Mouse (Mus musculus) embryo, embryonic 11 days (tissue): Measurements from ENCODE around the gene Snx12.

Experiments
- DNase-seq: peaks from one replicate; pipeline ENCODE4 v3.0.0-alpha.2; 2015

The Snx12 gene

DNA sequence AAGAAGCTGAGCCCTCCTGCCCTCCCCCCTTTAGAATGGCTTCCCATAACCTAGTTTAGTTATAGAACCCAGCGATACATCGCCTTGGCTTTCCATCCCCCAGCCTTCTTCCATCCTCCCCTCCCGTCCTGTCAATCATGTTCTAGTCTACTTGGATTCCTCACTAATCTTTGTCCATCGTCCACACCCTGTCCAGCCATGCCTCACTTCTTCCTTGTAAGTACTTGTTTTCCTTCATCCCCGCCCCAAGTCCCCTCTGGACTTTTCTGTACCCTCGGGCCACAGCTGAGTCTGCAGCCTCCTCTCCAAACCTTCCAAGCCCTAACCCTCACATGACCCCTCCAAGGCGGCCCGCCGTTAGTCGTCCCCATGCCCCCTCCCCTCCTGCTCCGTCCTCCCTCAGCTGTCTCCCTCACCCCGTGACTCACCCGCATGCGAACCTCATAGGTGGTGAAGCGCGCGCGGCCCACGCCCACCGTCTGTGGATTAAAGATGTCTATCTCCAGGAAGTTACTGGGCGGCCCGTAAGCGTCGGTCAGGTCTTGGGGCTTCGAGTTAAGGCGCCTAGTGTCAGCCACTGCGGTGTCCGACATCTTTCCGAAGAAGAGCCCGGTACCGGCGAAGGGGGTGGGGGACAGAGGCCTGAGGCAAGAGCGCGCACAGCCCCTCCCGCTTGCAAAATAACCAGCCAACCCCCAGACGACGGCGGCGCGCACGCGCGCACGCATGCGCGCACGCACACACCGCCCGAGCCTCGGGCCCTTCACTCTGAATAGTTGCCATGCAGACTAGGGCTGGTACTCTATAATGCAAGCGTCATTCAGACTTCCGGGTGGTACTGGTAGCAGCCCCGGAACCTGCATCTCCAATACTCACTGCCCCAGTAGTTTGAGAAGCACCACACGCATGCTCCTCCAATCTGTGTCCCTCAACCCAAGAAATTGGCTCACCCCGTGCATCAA is at the start of gene Snx12:
Snx12 (minus strand) TSS at position 730 of the 962 bp plus-strand sequence.
- DNase-seq = peak; percentile 89

DNA sequence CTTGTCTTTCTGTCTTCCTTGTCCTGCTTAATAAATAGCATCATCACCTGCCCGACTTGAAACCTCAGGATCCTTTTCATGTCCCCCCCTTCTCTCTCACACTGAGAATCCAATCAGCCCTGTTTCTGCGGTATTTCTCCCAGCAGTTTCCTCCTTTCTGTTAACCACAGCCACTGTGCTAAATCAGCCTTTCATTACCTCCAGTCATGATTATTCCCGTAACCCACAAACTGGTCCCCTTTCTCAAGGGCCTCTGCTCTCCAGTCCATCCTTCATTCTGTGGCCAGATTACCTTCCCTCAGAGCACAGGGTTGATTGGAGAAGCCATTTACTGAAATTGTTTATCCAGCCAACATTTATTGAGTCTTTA is 46.4 kb upstream of the Snx12 start, which contains the start of gene Gm20489:
Gm20489 (minus strand) TSS at position 269 of the 370 bp plus-strand sequence.
- DNase-seq = no peak

DNA sequence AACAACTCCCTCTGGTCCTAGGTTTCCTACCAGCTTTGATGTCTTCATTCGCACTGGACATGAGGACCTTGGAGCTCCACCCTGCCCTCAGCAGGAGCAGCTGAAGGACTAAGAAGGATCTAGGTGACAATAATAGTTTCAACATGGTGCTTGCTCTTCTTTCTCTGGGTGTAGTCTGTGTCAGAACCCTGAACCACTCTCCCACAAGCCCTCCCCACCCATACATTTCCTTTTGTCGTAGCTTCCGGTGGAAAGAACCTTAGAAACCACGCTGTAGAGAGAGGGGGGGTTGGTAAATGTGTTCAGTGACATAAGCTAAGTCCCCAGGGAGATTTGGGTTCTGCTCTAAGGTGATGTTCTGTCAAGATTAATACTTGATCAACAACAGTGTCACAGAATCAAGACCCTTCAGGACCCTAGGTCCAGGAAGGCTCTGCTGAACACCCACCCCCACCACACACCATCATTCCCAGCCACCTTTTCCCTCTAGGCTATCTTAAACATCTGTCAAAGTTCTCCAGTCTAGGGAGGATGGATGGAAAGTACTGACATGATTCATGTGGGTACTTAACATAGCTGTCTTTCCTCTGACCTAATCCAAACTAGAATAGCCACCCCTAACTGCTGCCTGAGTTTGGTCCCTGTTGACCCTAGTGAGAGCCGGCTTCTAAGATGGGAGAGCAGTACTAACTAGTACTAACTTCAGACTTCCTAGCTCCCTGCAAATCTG is 45.8 kb upstream of the Snx12 start, which contains the start of gene Il2rg:
Il2rg (minus strand) TSS at position 231 of the 730 bp plus-strand sequence.
- no peak for DNase-seq

DNA sequence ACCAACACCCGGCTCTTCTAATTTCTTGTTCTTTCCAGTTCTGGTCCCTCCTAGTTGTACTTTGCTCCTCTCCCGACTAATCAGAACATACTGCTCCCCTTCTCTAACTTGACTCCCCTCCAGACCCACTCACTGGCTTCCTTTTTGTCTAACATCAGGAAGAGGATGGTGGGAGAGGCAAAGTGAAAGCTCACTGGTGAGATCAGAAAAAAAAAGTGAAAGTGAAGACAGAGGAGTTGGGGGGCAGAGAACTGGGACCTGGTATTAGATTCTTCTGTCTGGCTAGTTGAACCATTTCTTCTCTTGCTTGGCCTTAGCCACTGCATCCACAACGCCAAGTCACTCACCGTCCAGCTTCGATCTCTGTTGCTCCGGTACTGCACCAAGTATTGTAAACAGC is 44.3 kb upstream of the Snx12 start:
- DNase-seq = no peak

DNA sequence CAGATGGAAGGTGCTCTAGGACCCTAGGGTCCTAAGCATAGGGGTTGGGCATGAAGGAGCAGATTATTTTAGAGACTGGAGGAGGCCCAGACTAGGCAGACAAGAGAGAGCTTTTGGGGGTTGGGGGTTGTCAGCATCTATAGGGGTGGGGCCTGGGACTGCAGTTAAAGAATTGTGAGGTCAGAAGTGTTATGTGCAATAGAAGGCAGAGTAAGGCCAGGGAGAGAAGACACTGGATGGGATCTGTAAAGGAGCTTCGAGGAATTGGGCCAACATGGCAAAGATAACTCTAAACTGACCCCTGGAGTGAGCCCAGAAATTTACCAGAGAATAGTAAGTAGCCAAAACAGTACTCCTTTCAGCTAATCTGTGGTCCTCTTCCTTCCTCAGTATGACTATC is 41.5 kb upstream of the Snx12 start, which contains the start of gene Gm614:
Gm614 (minus strand) TSS at position 101 of the 400 bp plus-strand sequence.
- DNase-seq = no peak

DNA sequence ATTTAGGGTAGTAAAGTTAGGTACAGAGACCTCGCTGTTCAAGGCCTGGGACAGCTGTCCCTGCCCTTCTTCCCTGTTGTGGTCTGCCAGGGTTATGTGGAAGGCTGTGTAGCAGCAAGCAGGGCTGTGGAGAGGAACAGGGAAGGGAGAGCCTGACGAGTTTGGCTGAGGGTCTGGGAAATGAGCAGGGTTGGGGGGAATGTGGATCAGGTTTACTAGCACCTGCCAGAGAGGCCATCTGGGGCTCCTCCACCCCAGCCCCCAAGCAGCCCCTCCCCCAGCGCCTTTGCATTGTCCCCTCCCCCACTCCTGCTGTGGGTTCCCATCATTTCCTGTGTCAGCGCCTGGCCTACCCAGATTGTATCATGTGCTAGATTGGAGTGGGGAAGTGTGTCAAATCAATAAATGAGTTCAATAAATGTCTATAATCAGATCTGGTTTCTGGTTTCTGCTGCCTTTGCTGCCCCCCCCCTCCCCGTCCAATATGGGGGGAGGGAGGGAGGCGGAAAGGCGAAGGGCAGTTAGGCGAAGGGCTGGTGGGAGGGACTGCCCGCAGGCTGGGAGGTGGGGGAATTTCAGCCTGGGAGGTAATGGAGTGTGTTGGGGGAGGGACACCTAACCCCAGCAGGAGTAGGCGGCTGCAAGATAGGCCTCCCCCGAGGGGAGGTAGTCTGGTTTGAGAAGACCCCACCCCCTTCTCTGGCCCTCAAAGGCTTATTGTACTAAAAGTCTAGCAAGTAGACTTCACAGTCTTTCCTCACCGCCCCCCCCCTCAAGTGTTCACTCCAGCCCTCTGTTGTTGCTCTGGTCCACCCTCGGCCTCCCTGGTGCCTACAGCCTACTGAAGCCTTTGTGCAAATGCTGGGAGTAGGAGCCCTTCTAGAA is 38.3 kb upstream of the Snx12 start:
- peak; percentile 82 for DNase-seq

DNA sequence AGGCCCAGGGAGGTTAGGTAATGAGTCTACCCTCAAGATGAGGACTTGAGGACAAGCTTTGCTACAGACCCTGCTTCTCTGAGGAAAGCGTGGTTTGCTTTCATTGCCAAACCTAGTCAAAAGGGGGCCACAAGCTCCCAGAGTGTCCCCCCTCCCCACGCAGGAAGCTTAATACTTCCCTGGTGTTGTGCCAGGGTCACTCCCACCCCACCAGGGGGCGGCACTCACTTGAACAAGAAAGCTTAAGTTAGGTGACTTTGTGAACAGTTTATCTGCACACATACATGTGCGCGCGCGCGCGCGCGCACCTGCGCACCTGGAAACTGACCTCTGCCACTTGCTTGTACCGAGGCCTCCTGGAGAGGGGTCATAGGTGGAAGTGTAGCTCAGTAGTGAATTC is 34.2 kb upstream of the Snx12 start:
- DNase-seq = peak; percentile 28

DNA sequence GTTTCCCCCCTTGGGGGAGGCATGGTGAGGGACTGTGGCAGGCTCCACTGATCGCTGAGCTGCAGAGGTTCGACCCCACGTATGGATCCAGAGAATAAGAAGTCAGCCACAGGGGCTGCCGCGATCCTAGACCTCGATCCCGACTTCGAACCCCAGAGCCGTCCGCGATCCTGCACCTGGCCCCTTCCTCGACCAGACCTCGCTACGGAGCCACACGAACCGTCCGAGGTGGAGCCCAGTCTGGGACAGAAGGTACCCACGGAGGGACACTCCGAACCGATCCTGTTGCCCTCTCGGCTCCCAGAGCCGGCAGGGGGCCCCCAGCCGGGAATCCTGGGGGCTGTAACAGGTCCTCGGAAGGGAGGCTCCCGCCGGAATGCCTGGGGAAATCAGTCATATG is 32.4 kb upstream of the Snx12 start:
- no peak for DNase-seq

DNA sequence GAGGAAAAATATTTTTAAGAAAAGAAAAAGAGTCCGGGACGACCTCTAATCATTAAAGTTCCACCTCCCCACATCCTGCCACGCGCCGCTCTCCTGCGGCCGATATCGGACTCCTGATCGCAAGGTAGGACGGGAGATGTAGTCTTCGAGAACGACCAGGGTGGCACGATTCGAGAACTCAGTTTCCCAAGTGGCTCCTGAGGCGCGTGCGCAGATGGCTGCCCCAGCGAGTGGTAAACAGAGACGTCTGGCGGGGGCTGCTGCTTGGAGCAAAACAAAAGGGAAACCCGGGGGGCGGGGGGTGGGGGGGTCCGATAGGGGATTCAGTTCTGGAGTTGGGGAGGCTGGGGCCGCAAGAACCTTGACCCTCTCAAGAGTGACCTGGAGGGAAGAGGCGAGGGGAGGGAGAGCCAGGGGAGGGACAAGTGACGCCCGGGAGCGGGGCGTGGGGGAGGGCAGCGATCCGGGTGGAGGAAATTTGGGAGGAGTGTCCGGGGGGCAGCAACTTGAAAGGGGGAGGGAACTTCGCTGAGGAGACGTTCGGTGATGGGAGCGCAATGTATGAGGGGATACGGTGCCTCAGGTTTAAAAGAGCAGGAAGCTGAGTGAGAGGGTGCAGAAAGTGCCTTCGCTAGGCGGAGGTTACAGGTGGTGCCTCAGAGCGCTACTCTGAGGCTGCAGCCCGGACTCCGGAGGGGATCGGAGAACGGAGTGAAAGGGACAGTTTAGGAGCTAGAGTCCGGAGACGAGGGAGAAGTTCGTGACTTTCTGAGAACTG is 31.8 kb upstream of the Snx12 start, which contains the start of gene Foxo4:
Foxo4 (plus strand) TSS at position 577 of the 778 bp plus-strand sequence.
- peak; percentile 93 for DNase-seq

DNA sequence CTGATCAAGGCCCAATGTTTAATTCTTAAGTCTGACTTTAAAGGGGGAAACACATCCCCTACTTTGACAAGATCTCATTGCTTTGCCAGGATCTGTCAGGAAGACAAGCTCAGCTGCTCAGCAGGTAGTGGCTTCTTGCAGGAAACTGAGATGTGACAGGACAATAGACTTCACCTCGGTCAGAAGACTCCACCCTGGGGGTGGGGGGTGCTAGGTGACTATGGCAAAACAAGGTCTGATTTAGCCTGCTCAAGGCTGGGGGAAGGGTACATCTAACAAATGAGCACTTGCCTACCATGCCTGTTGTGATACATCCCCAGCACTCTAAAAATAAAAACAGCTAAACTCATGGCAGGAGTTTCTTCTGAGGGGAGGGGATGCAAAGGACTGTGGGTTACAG is 22.6 kb upstream of the Snx12 start:
- DNase-seq = no peak

DNA sequence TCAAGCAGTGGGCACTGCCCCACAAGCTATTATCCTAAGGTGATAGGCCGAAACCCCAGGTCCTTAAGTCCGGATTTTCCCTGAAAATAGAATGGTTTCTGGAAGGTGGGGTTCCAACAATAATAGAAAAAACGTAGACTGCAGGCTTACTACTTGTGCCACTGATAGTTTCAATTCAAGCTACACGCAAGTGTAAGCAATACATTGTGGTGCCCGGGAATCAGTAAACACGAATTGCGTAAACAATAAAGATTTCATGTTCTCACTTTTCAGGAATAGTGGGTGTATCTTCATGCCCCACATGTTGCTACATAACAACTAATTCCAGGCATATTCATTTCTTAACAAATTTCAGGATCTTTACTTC is 416 bp upstream of the Snx12 start:
- DNase-seq = no peak

DNA sequence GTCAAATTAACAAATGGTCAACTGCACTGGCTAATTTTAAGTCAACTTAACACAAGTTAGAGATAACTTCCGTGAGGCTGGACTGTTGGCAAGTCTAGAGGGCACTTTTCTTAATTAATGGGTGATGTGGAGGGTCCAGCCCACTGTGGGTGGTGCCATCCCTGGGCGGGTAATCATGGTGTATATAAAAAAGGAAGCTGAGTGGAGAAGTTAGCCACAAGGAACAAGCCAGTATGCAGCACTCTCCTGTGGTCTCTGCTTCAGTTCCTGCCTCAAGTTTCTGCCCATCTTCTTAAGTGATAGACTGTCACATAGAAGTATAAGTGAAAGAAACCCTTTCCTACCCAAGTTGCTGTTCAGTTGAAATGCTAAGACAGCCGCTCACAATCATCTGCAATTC is 33.1 kb downstream of the Snx12 start:
- no peak for DNase-seq

DNA sequence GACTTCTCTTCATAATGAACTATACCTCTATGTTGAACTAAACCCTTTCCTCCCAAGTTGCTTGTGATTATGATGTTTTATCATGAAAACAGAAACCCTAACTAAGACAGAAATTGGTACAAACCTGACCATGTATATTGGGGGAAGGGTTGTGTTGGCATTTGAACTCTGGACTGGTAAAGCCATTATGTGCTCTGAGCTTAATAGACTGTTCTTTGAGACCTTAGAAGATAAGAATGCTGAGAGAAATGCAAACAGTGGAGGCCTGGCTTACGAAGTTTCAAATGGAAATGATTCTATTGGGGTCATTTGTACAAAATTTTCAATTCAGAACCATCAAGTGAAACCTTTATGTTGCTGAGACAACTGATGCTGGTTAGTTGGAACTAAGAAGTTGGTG is 34.7 kb downstream of the Snx12 start:
- no peak for DNase-seq

DNA sequence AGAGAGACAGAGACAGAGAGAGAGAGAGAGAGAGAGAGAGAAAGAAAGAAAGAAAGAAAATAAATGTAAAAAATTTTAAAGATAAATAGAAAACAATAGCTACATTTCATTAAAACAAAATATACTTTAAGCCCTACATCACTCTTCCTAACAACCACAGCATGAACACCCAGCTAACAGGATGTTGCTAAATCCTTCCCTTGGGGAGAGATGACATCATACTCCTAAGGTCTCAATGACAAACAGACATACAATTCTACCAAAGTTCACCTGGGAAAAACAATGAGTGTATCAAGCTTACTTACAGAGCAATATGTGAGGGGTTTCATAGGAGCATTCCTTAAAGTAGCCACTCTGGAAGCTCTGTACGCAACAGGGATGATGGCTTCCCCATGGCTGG is 49.0 kb downstream of the Snx12 start:
- DNase-seq = no peak

DNA sequence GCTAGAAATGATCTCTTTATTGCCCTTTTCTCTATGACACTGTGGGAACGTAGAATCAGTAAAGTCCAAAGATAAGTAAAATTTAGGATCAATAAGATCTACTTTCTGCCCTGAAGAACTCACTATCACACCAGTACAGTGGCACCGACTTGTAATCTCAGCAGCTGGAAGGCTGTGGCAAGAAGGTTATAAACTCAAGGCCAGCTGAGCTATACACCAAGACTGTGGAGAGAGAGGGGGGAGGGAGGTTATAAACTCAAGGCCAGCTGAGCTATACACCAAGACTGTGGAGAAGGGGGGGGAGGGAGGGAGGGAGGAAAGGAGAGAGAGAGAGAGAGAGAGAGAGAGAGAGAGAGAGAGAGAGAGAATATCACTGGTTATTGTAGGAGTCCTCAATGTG is 53.9 kb downstream of the Snx12 start:
- DNase-seq = no peak

DNA sequence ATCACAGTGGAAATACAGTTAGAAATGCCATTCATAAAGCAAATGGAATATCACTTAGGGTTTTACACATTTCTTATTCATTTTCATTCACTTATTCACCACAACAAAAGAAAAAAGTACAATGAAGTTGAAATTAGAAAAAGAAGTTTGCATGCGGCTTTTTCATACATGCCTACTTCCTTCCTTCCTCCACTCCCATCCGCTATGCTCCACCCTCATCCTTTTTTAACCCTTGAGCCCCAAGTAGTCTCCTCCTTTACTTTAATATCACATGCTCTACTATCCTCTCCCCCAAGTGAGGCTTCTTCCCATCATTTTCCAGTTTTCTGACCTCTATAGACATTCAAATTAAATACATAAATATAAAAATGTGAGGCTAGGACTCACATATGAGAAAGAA is 58.6 kb downstream of the Snx12 start:
- no peak for DNase-seq

DNA sequence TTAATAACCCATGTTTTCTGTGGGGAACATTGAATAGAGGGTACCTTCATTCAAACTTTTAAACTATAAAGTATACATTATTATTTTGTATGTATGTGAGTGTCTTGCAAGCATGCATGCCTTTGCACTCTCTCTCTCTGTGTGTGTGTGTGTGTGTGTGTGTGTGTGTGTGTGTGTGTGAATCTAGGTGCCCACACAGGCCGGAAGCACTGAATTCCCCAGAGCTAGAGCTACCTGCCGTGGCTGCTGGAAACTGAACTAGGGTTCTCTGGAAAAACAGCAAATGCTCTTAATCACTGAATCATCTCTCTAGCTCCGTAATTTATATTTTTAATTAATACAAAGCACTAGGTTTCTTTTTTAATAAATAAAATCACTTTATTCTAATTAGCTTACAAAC is 59.1 kb downstream of the Snx12 start:
- DNase-seq = no peak

DNA sequence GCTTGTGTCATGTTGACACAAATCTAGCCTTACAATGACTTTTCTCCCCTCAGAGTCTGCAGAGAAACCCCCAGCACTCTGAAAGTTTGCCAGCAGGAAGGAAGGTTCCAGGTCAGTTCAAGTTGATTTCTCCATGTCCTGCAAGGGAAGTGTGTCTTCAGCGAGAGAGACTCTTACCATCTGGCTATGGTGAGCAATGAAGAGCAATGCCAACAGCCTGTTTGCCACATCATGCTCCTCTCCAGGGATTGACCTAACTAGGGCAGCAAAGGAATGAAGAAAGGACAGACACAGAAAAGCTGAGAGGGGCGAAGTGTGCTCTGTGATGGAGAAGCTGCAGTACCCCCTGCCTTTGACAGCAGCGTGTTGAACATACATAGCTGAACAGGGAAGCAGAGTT is 59.8 kb downstream of the Snx12 start:
- DNase-seq = no peak

DNA sequence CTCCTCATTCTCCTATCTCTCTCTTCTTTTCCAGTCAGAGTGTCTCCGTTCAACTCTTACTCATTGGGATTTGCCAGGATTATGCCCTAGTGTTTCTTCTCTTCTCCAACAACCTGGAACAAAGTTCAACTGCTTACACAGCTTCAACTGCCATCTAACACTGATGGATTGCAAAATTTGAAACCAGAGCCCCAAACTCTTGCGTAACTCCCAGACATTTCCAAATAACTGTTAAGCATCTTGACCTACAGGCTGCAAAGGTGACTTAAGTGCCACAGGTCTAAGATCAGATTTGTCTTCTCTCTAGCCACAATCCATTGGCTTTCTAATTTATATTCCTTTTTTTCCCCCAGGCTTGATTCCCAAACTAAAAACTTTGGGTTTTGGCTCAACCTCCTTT is 64.9 kb downstream of the Snx12 start:
- DNase-seq = no peak

DNA sequence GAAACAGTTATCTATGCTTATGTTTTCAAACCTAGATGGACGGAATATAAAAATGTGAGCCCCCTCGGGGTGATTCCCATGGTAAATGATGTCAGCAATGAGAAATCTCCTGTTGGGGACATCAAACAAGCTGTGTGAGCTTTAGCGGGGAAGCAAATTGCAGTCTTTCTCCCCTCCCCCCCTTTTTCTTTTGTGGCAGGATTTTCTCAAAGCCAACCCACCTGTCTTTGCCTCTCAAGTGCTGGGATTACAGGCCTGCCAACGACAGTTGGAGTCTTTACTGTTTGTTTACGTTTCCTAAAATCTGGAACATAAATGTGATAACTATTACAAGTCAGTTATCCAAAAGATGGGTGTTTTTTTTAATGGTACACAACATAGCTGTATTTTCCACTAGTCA is 66.0 kb downstream of the Snx12 start:
- peak; percentile 22 for DNase-seq

DNA sequence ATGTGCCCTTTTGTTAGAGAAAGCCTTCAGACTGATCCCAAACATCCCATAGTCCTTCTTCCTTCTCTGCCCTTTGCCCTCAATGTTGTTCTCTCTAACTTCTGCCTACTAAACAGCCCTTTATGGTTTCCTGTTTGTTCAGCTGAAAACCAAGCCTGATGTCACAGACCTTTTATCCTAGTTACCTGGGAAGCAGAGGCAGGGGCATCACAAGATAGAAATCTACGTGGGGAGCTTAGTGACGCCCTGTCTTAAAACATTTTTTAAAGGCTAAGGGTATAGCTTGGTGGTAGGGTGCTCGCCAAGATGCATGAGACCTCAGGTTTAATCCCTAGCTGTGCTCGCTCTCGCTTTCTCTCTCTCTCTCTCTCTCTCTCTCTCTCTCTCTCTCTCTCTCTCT is 74.9 kb downstream of the Snx12 start:
- no peak for DNase-seq
